Mouse (Mus musculus): ENCODE results near the gene Xxylt1. TPM values are rescaled to one million over a fixed set of nuclear protein-coding genes. Genes with fewer than 3 reads are reported as not detected.

The Xxylt1 gene
- polyA plus RNA-seq, 1 experiment from 2014 or later, result 19.1 TPM

DNA sequence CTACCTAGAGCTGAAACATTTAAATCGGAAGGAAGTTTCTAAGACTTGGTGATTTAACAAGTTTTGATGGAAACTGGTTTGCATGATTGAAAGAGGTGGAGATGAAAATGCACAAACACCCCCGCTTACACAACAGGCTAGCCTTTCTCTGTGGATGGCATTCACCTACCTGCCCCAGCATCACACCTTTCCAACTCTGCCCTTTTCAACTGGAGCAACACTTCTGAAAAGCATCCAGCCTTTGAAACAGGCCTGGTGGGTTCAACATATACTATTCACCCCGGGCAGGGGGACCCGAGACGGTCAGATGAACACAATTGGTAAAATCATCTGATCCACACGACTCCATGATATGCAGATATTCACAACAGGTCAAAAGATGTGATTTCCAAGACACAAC, 659 bp upstream of the Xxylt1 start:
- Histone ChIP-seq H3K9ac (ENCODE audit: low read depth, low read length) (peak overlapping the region; percentile 27; the same call in 1 of the 2 replicates), H3K27me3 (replicated peaks; ENCODE audit: control insufficient read depth, insufficient read depth, low read length) (no peaks in the 10 kb centered on the region), H3K4me1 (ENCODE audit: control insufficient read depth, insufficient read depth, low read length) (peaks cover 9% of the 10 kb centered on the region), H3K4me3 (ENCODE audit: low read depth, low read length) (peak overlapping the region; percentile 80; the same call in 1 of the 2 replicates), H3K4me2 (ENCODE audit: low read depth, low read length) (peak overlapping the region; percentile 98), H3K9me3 (ENCODE audit: control insufficient read depth, low read length) (no peaks in the 10 kb centered on the region), H3K27ac (replicated peaks; ENCODE audit: low read depth, low read length) (no peak overlapping the region), H3K36me3 (ENCODE audit: control insufficient read depth, insufficient read depth, low read length) (no peaks in the 10 kb centered on the region)
- ATAC-seq (ENCODE audit: low read depth), result no peak
- no peak for DNase-seq (ENCODE audit: low spot score)
- WGBS, result 66% methylated on average over 6 of the region's 6 CpGs

DNA sequence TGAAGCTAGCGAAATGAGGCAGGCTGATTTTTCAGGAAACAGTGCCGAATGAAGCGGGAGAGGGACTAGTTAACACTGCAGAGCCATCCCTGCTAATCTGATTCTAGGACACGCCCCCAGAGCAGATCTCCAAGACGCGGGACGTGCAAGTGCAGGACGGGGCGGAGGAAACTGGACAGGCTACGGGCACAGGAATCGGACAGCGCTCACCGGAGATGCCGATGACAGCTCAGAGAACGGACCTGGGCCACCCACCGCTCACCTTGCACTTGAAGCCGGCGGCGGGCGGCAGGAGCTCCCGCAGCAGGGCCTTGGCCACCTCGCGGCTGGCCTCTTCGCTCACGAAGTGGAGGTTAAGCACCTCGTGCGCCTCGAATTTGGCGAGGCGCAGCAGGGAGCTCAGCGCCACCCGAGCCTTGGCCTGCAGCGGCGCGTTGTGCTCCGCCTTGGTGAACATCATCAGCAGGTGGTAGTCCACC, 620 bp downstream of the Xxylt1 start:
- Histone ChIP-seq H3K36me3 (ENCODE audit: control insufficient read depth, insufficient read depth, low read length) (no peaks in the 10 kb centered on the region), H3K27me3 (replicated peaks; ENCODE audit: control insufficient read depth, insufficient read depth, low read length) (no peaks in the 10 kb centered on the region), H3K9me3 (ENCODE audit: control insufficient read depth, low read length) (no peaks in the 10 kb centered on the region), H3K4me3 (ENCODE audit: low read depth, low read length) (peak overlapping the region; percentile 80), H3K4me2 (ENCODE audit: low read depth, low read length) (peak overlapping the region; percentile 98), H3K9ac (ENCODE audit: low read depth, low read length) (peak overlapping the region; percentile 74), H3K4me1 (ENCODE audit: control insufficient read depth, insufficient read depth, low read length) (peaks cover 9% of the 10 kb centered on the region), H3K27ac (replicated peaks; ENCODE audit: low read depth, low read length) (peak overlapping the region; percentile 89)
- DNase-seq (ENCODE audit: low spot score) (peak; percentile 89), ATAC-seq (ENCODE audit: low read depth) (peak; percentile 71)
- WGBS, result under 1% methylated on average over 23 of the region's 36 CpGs

DNA sequence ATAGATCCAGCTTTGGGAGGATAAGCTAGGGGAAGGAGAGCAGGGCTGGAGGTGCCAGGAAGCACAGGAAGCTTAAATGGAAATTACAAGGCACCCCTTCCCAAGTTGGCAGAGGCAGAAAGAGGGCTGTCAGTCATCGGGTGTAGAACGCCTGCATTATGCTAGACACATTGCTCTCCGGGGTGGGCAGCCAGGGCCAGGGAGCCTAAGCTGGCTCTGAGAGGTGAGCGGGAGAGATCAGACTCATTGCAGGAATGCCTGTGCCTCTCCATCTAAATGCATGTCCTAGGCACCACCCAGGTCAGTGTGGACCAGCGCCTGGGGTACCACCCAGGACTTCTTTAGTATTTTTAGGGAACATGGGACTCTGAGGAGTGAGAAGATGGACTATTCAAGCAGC, 3.8 kb downstream of the Xxylt1 start:
- no peak for DNase-seq (ENCODE audit: low spot score)
- H3K4me3 ChIP-seq (ENCODE audit: low read depth, low read length), result no peak overlapping the region
- H3K9ac ChIP-seq (ENCODE audit: low read depth, low read length), result no peak overlapping the region
- ATAC-seq (ENCODE audit: low read depth), result no peak
- H3K4me2 ChIP-seq (ENCODE audit: low read depth, low read length), result no peak overlapping the region
- no peak overlapping the region for H3K27ac ChIP-seq (replicated peaks; ENCODE audit: low read depth, low read length)
- 94% methylated on average over 5 of the region's 5 CpGs for WGBS
- H3K4me1 ChIP-seq (ENCODE audit: control insufficient read depth, insufficient read depth, low read length), result peaks cover 9% of the 10 kb centered on the region
- no peaks in the 10 kb centered on the region for H3K9me3 ChIP-seq (ENCODE audit: control insufficient read depth, low read length)
- no peaks in the 10 kb centered on the region for H3K27me3 ChIP-seq (replicated peaks; ENCODE audit: control insufficient read depth, insufficient read depth, low read length)
- H3K36me3 ChIP-seq (ENCODE audit: control insufficient read depth, insufficient read depth, low read length), result no peaks in the 10 kb centered on the region

DNA sequence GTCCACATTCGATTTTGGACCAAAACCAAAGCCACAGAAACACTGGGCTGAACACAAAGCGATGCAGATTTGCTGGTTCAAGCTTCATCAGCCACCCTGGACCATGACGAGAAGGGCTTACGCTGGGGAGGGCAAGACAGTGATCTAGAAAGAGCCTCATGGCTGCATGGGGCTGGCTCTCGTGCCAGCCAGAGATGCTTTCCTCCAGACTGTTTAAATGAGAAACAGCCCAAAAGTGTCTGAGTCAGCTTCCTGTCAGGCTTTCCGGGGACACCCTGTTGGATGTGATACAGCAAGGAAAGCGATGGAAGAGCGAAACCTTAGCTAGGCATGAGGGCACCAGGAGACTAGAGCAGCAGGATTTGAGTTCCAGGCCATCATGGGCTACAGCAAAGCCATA, 4.8 kb downstream of the Xxylt1 start:
- no peaks in the 10 kb centered on the region for H3K9me3 ChIP-seq (ENCODE audit: control insufficient read depth, low read length)
- H3K9ac ChIP-seq (ENCODE audit: low read depth, low read length), result no peak overlapping the region
- WGBS, result 64% methylated on average over 8 of the region's 8 CpGs
- H3K4me3 ChIP-seq (ENCODE audit: low read depth, low read length), result no peak overlapping the region
- no peak overlapping the region for H3K27ac ChIP-seq (replicated peaks; ENCODE audit: low read depth, low read length)
- DNase-seq (ENCODE audit: low spot score) (no peak), ATAC-seq (ENCODE audit: low read depth) (no peak)
- no peak overlapping the region for H3K4me2 ChIP-seq (ENCODE audit: low read depth, low read length)
- no peaks in the 10 kb centered on the region for H3K27me3 ChIP-seq (replicated peaks; ENCODE audit: control insufficient read depth, insufficient read depth, low read length)
- H3K36me3 ChIP-seq (ENCODE audit: control insufficient read depth, insufficient read depth, low read length), result no peaks in the 10 kb centered on the region
- H3K4me1 ChIP-seq (ENCODE audit: control insufficient read depth, insufficient read depth, low read length), result peaks cover 9% of the 10 kb centered on the region

DNA sequence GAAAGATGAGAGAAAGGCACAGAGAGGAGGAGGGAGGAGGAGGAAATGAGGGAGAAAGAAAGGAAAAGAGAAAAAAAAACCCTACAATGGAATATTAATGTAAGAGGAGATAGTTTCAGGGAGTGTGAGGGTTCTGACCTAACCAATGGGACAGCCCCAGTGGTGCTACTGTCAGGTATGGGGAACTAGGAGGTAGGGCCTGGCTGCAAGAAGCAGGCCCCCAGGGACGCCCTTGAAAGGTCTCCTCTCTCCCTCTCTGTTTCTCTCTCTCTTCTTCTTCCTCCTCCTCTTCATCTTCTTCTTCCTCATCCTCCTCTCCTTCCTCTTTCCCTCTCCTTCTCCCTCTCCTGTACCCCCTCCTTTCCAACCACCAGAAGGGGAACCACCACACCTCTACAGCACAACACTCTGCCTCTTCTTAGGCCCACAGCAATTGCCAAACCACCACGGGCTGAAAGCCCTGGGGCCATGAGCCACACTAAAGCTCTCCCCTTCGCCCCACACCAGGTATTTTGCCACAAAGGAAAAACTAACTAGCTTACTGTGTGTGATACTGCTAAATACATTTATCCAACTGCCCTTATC, 6.8 kb downstream of the Xxylt1 start:
- Histone ChIP-seq H3K4me3 (ENCODE audit: low read depth, low read length) (no peak overlapping the region), H3K9ac (ENCODE audit: low read depth, low read length) (no peak overlapping the region), H3K27me3 (replicated peaks; ENCODE audit: control insufficient read depth, insufficient read depth, low read length) (no peaks in the 10 kb centered on the region), H3K4me1 (ENCODE audit: control insufficient read depth, insufficient read depth, low read length) (no peaks in the 10 kb centered on the region; the same call in 1 of the 2 replicates), H3K36me3 (ENCODE audit: control insufficient read depth, insufficient read depth, low read length) (no peaks in the 10 kb centered on the region), H3K4me2 (ENCODE audit: low read depth, low read length) (no peak overlapping the region), H3K9me3 (ENCODE audit: control insufficient read depth, low read length) (no peaks in the 10 kb centered on the region), H3K27ac (replicated peaks; ENCODE audit: low read depth, low read length) (no peak overlapping the region)
- 62% methylated on average over 3 of the region's 3 CpGs for WGBS
- DNase-seq (ENCODE audit: low spot score) (no peak), ATAC-seq (ENCODE audit: low read depth) (no peak)

DNA sequence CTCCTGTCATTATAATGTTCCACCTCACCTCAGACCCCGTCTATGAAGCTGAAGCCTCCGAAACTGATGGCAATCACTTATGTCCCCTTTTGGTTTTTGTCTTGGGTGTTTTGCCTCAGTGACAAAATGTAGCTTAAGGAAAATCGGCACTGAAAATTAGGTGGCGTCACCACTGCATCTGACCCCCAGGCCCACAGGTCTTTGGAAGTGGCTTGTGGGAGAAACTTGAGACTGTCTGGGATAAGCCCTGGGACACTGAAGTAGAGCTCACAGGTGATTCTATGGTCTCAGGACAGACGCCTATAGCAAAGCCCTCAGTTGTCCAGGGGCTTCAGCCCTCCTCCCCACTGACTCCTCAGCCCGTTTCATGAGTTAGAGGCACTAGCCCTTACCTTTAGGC, 9.5 kb downstream of the Xxylt1 start:
- Histone ChIP-seq H3K27me3 (replicated peaks; ENCODE audit: control insufficient read depth, insufficient read depth, low read length) (no peaks in the 10 kb centered on the region), H3K4me1 (ENCODE audit: control insufficient read depth, insufficient read depth, low read length) (peaks cover 4% of the 10 kb centered on the region; the same call in 1 of the 2 replicates), H3K4me3 (ENCODE audit: low read depth, low read length) (no peak overlapping the region), H3K9ac (ENCODE audit: low read depth, low read length) (no peak overlapping the region), H3K9me3 (ENCODE audit: control insufficient read depth, low read length) (no peaks in the 10 kb centered on the region), H3K27ac (replicated peaks; ENCODE audit: low read depth, low read length) (no peak overlapping the region), H3K4me2 (ENCODE audit: low read depth, low read length) (no peak overlapping the region), H3K36me3 (ENCODE audit: control insufficient read depth, insufficient read depth, low read length) (no peaks in the 10 kb centered on the region)
- DNase-seq (ENCODE audit: low spot score) (no peak), ATAC-seq (ENCODE audit: low read depth) (no peak)
- WGBS, result 79% methylated on average over 6 of the region's 6 CpGs

DNA sequence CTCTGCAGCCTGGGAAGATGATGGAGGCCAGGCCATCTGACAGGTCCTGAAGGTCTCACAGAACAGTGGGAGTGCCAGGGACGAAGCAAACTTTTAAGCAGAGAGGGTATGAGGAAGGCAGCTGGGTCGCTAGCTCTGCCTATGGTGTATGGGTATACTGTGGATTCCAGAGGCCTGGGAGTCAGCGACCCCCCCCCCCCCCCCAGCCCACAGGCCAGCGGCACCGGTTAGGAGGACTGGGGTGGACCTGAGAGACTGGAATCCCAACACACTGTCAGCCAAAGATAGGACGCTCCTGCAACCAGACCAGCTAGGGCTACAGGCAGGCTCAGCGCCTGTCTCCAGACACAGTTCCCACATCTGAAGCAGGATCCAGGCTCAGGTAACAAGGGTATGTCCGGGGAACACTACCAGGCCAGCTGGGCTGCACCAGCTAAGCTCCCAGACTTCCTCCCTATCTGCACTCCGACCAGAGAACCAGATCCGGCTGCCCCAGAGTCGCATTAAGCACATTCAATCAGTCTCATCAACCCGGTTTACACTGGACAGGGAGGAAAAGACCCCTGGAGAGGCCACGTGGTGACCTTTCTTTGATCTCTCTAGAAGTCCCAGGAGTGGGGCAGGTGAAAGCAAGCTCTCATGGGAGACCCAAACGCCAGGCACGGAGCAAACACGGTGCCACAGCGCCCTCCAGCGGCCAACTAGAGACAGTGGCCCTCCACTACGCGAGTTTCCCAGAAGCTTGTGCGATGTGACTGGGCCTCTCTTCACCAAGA, 10.7 kb downstream of the Xxylt1 start:
- Histone ChIP-seq H3K4me2 (ENCODE audit: low read depth, low read length) (peak overlapping the region; percentile 45; the same call in 1 of the 2 replicates), H3K27ac (replicated peaks; ENCODE audit: low read depth, low read length) (no peak overlapping the region), H3K4me1 (ENCODE audit: control insufficient read depth, insufficient read depth, low read length) (0 out of 2 replicates have a peak, but pooled peaks cover 10% of the 10 kb centered on the region), H3K9ac (ENCODE audit: low read depth, low read length) (peak overlapping the region; percentile 45; the same call in 1 of the 2 replicates), H3K27me3 (replicated peaks; ENCODE audit: control insufficient read depth, insufficient read depth, low read length) (no peaks in the 10 kb centered on the region), H3K4me3 (ENCODE audit: low read depth, low read length) (0 out of 2 replicates have a peak overlapping the region, but pooled peaks have one; percentile 5), H3K9me3 (ENCODE audit: control insufficient read depth, low read length) (no peaks in the 10 kb centered on the region), H3K36me3 (ENCODE audit: control insufficient read depth, insufficient read depth, low read length) (no peaks in the 10 kb centered on the region)
- peak; percentile 83 for DNase-seq (ENCODE audit: low spot score)
- ATAC-seq (ENCODE audit: low read depth), result peak; percentile 82
- 20% methylated on average over 18 of the region's 21 CpGs for WGBS

DNA sequence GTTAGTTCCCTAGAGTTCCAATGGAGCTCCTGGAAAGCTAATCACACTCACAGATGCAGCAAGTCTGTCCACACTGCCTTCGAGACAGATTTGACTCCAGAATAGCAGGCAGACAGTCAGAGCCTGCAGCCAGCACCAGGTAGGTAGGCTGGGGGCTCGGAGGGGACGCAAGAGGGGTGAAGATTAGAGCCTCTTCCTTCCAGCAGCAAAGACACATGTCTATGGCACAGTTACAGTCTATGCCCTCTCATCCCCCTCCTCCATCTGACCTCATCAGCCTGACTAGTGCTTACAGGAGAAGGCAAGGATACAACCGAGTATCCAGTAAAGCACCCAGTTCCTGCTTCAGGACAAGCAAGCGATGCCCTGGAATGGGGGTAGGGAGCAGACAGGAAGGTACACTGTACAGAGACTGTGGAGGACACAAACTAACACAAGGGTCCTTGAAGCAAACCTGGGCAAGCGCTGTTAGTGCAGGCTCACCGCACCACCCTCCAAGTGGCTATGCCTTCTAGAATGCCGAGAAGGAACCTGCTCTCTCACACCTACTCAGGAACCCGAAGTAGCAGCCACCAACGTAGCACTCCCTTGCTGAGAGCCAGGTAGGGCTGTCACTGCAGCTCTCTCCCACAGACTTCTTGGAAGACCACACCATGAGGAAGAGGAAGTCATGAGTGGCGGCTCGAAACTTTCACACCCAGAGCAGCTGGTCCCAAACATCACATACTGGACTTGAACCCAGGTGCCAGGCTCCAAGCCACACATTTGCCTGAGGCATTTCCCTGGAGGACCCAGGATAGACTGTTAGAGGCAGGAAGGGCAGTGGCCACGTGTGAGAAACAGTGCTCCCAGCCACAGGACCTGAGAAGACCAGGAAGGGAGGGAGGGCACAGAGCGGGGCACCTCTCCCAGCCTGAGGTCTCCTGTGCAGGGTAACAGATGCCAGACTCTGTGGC, 11.7 kb downstream of the Xxylt1 start:
- Histone ChIP-seq H3K4me3 (ENCODE audit: low read depth, low read length) (no peak overlapping the region), H3K27me3 (replicated peaks; ENCODE audit: control insufficient read depth, insufficient read depth, low read length) (no peaks in the 10 kb centered on the region), H3K4me2 (ENCODE audit: low read depth, low read length) (no peak overlapping the region), H3K9me3 (ENCODE audit: control insufficient read depth, low read length) (no peaks in the 10 kb centered on the region), H3K4me1 (ENCODE audit: control insufficient read depth, insufficient read depth, low read length) (0 out of 2 replicates have a peak, but pooled peaks cover 10% of the 10 kb centered on the region), H3K9ac (ENCODE audit: low read depth, low read length) (no peak overlapping the region), H3K36me3 (ENCODE audit: control insufficient read depth, insufficient read depth, low read length) (no peaks in the 10 kb centered on the region), H3K27ac (replicated peaks; ENCODE audit: low read depth, low read length) (no peak overlapping the region)
- 78% methylated on average over 14 of the region's 14 CpGs for WGBS
- DNase-seq (ENCODE audit: low spot score) (no peak), ATAC-seq (ENCODE audit: low read depth) (no peak)

Measured in embryonic facial prominence, embryonic 14.5 days (tissue).